ENCODE assay signal across 28 mouse cellular contexts in the genomic region with DNA sequence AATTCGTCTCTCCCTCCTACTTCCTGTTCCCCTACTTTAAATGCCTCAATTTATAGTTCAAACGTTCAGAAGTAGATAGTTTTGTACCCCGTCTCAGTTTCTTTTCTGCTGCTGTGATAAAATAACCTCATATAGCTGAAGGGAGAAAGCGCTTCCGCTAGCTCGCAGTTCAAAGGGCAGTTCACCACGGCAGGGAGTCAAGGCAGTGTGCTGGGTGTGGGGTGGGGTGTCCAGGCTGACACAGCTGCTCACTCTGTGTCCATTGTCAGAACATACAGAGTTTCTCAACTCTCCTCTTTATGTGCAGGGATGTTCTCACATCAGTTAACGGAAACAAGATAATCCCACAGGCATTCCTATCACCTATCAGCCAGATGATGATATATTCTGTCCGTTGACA. TPM values are rescaled to one million over a fixed set of nuclear protein-coding genes. Genes with fewer than 3 reads are reported as not detected.
"Had no signal": no experiment of that assay in that cellular context is flagged by ENCODE, and none has a peak within 500 bp of the region (broad histone marks: within the 10 kb centered on the region; RNA-seq: fewer than 3 reads in every experiment).

No protein-coding gene starts in this region.

- H3K9me3 ChIP-seq: limb, embryonic 10.5 days; limb, embryonic 13.5 days; lung, embryonic 15.5 days had no signal

- H3K36me3 ChIP-seq: limb, embryonic 10.5 days; limb, embryonic 13.5 days; lung, embryonic 15.5 days had no signal

- H3K4me2 ChIP-seq: limb, embryonic 13.5 days; lung, embryonic 15.5 days; midbrain, embryonic 11.5 days had no signal

- H3K27me3 ChIP-seq: limb, embryonic 13.5 days; lung, embryonic 15.5 days had no signal

- H3K4me1 ChIP-seq: limb, embryonic 13.5 days; lung, embryonic 15.5 days had no signal

- DNase-seq: kidney, adult 11 months; kidney, adult 8-10 months; kidney, postnatal 14 days; kidney, postnatal 4 days; layer of hippocampus, adult 9-11 months; lung, adult 18-20 months; lung, postnatal 14 days; lung, postnatal 4 days; midbrain, embryonic 14.5 days; thymus, adult 2 months; thymus, postnatal 14 days; thymus, postnatal 4 days had no signal

- H3K4me3 ChIP-seq: limb, embryonic 10.5 days; limb, embryonic 13.5 days; lung, embryonic 15.5 days had no signal

- H3K9ac ChIP-seq: limb, embryonic 13.5 days; lung, embryonic 15.5 days had no signal

- H3K27ac ChIP-seq: limb, embryonic 10.5 days; limb, embryonic 13.5 days; lung, embryonic 15.5 days; stomach, postnatal 0 days had no signal

RNA-seq across cellular contexts. Expression of gene Ifne, which starts 32.2 kb away (rescaled TPM):
- total RNA-seq: layer of hippocampus, adult 18-20 months; layer of hippocampus, postnatal 25 days; left cerebral cortex, adult 18-20 months; left cerebral cortex, postnatal 25 days; megakaryocyte progenitor cell, adult 5-6 weeks; megakaryocyte-erythroid progenitor cell, adult 5-6 weeks; midbrain, postnatal 0 days had no signal
- polyA plus RNA-seq: kidney, embryonic 16.5 days; limb, embryonic 10.5 days; limb, embryonic 13.5 days; lung, embryonic 15.5 days; midbrain, embryonic 11.5 days; midbrain, embryonic 14.5 days; midbrain, postnatal 0 days; neural tube, embryonic 11.5 days; neural tube, embryonic 14.5 days; stomach, embryonic 14.5 days; thymus, adult 2 months had no signal
